ENCODE assay signal across 31 mouse cellular contexts in genomic region chr2:102638140-102638539, GRCm38 (mm10). TPM values are rescaled to one million over a fixed set of nuclear protein-coding genes. Genes with fewer than 3 reads are reported as not detected.
DNase-seq lines count a peak whose midpoint lies in the region; ATAC-seq and TF ChIP-seq lines count a peak whose summit lies in the region.
"Had no signal": no experiment of that assay in that cellular context is flagged by ENCODE, and none has a peak within 500 bp of the region (broad histone marks: within the 10 kb centered on the region; RNA-seq: fewer than 3 reads in every experiment).

No protein-coding gene starts in this region.

- H3K9ac ChIP-seq in forebrain, embryonic 14.5 days (ENCODE audit: low read length): no peak overlapping the region
- H3K9ac ChIP-seq in forebrain, postnatal 0 days: no peak overlapping the region
- no peak overlapping the region for H3K9ac ChIP-seq in liver, postnatal 0 days (replicated peaks)
- H3K9ac ChIP-seq in liver, embryonic 11.5 days (ENCODE audit: low read depth, low read length): no peak overlapping the region
- H3K9ac ChIP-seq: embryonic facial prominence, embryonic 12.5 days; forebrain, embryonic 12.5 days; heart, embryonic 15.5 days; liver, embryonic 13.5 days; lung, embryonic 14.5 days; midbrain, embryonic 13.5 days had no signal

- TF ChIP-seq CTCF in forebrain, postnatal 0 days (IDR thresholded peaks at IDR 0.05; ENCODE audit: low read depth): no peak
- no peak for TF ChIP-seq CTCF in liver, postnatal 0 days (IDR thresholded peaks at IDR 0.05; ENCODE audit: low read depth)
- TF ChIP-seq CTCF in cerebellum, adult 2 months (IDR thresholded peaks at IDR 0.05; ENCODE audit: borderline replicate concordance, insufficient read depth, low read depth, low read length): no peak

- peak; percentile 23 for DNase-seq in forebrain, embryonic 14.5 days (ENCODE audit: low spot score)
- no peak for DNase-seq in forebrain, postnatal 0 days
- DNase-seq in liver, postnatal 0 days: peak; percentile 25
- DNase-seq in liver, embryonic 11.5 days (ENCODE audit: low spot score): no peak
- DNase-seq in B cell, adult 2 months: peak; percentile 20 to 28
- no peak for DNase-seq in cerebellum, adult 2 months
- DNase-seq in embryo, embryonic 11 days: no peak
- DNase-seq: adrenal gland, adult 2 months; cerebellum, adult 18-20 months; gastrocnemius, postnatal 14 days; heart, adult 2 months; heart, postnatal 36 days; kidney, adult 9 months; kidney, postnatal 14 days; liver, embryonic 13.5 days; lung, embryonic 14.5 days; thymus, adult 2 months; thymus, postnatal 4 days had no signal

- no peak for ATAC-seq in forebrain, embryonic 14.5 days
- ATAC-seq in forebrain, postnatal 0 days: no peak
- no peak for ATAC-seq in liver, postnatal 0 days
- ATAC-seq in liver, embryonic 11.5 days (replicated peaks; ENCODE audit: low FRiP score): no peak
- peak; percentile 92 for ATAC-seq in megakaryocyte, adult 5-6 weeks (ENCODE audit: poor library complexity, severe bottlenecking)
- ATAC-seq: hindbrain, postnatal 0 days; intestine, embryonic 16.5 days; midbrain, embryonic 13.5 days; Patski had no signal

- no peaks in the 10 kb centered on the region for H3K36me3 ChIP-seq in forebrain, embryonic 14.5 days (ENCODE audit: control insufficient read depth, insufficient read depth, low read length)
- no peaks in the 10 kb centered on the region for H3K36me3 ChIP-seq in forebrain, postnatal 0 days (ENCODE audit: insufficient read depth)
- H3K36me3 ChIP-seq in liver, postnatal 0 days (replicated peaks; ENCODE audit: insufficient read depth, low read length): no peaks in the 10 kb centered on the region
- H3K36me3 ChIP-seq in liver, embryonic 11.5 days (ENCODE audit: control insufficient read depth, insufficient read depth, low read length): no peaks in the 10 kb centered on the region
- H3K36me3 ChIP-seq: embryonic facial prominence, embryonic 12.5 days; forebrain, embryonic 12.5 days; G1E; heart, embryonic 15.5 days; liver, embryonic 13.5 days; midbrain, embryonic 13.5 days had no signal

- 33% methylated on average over 5 of the region's 5 CpGs for WGBS in forebrain, embryonic 14.5 days
- WGBS in forebrain, postnatal 0 days: 31% methylated on average over 5 of the region's 5 CpGs
- 42% methylated on average over 5 of the region's 5 CpGs for WGBS in liver, postnatal 0 days (ENCODE audit: insufficient replicate concordance)
- WGBS in liver, embryonic 11.5 days: 54% methylated on average over 5 of the region's 5 CpGs
- WGBS in cerebellum, adult 2 months: 35% methylated on average over 5 of the region's 5 CpGs

- H3K4me2 ChIP-seq in forebrain, embryonic 14.5 days (ENCODE audit: low read length): no peak overlapping the region
- no peak overlapping the region for H3K4me2 ChIP-seq in forebrain, postnatal 0 days (ENCODE audit: low read depth)
- H3K4me2 ChIP-seq in liver, postnatal 0 days (ENCODE audit: low read depth, low read length): no peak overlapping the region; the same call in 1 of the 2 replicates
- H3K4me2 ChIP-seq in liver, embryonic 11.5 days: no peak overlapping the region
- H3K4me2 ChIP-seq: embryonic facial prominence, embryonic 12.5 days; forebrain, embryonic 12.5 days; heart, embryonic 15.5 days; liver, embryonic 13.5 days; lung, embryonic 14.5 days; midbrain, embryonic 13.5 days had no signal

- peaks cover 4% of the 10 kb centered on the region for H3K4me1 ChIP-seq in forebrain, embryonic 14.5 days (ENCODE audit: control insufficient read depth, insufficient read depth, low read length)
- H3K4me1 ChIP-seq in forebrain, postnatal 0 days (ENCODE audit: insufficient read depth): no peaks in the 10 kb centered on the region; the same call in 1 of the 2 replicates
- H3K4me1 ChIP-seq in liver, postnatal 0 days (ENCODE audit: insufficient read depth): no peaks in the 10 kb centered on the region
- H3K4me1 ChIP-seq in liver, embryonic 11.5 days (replicated peaks; ENCODE audit: control insufficient read depth, insufficient read depth, low read length): no peaks in the 10 kb centered on the region
- no peaks in the 10 kb centered on the region for H3K4me1 ChIP-seq in cerebellum, adult 2 months (ENCODE audit: control insufficient read depth, insufficient read depth, low read length)
- H3K4me1 ChIP-seq: forebrain, embryonic 12.5 days; heart, embryonic 15.5 days; liver, embryonic 13.5 days had no signal

- TF ChIP-seq POLR2A in cerebellum, adult 2 months (IDR thresholded peaks at IDR 0.05; ENCODE audit: borderline replicate concordance, insufficient read depth, low read length): no peak

- no peaks in the 10 kb centered on the region for H3K27me3 ChIP-seq in forebrain, embryonic 14.5 days (replicated peaks; ENCODE audit: control insufficient read depth, insufficient read depth, low read length)
- no peaks in the 10 kb centered on the region for H3K27me3 ChIP-seq in forebrain, postnatal 0 days (ENCODE audit: insufficient read depth, low read length)
- H3K27me3 ChIP-seq in liver, postnatal 0 days (ENCODE audit: insufficient read depth, low read length): no peaks in the 10 kb centered on the region
- no peaks in the 10 kb centered on the region for H3K27me3 ChIP-seq in liver, embryonic 11.5 days (replicated peaks; ENCODE audit: control insufficient read depth, insufficient read depth, low read length)
- H3K27me3 ChIP-seq in cerebellum, adult 2 months (ENCODE audit: control insufficient read depth, insufficient read depth, low read length): no peaks in the 10 kb centered on the region
- H3K27me3 ChIP-seq: embryonic facial prominence, embryonic 12.5 days; forebrain, embryonic 12.5 days; heart, embryonic 15.5 days; liver, embryonic 13.5 days; midbrain, embryonic 13.5 days had no signal

- no peak for TF ChIP-seq EP300 in liver, postnatal 0 days (IDR thresholded peaks at IDR 0.05; ENCODE audit: low read depth)

- H3K9me3 ChIP-seq in forebrain, embryonic 14.5 days (replicated peaks; ENCODE audit: control insufficient read depth, low read length): no peaks in the 10 kb centered on the region
- no peaks in the 10 kb centered on the region for H3K9me3 ChIP-seq in forebrain, postnatal 0 days (ENCODE audit: low read length)
- H3K9me3 ChIP-seq in liver, postnatal 0 days (ENCODE audit: low read length): no peaks in the 10 kb centered on the region
- H3K9me3 ChIP-seq in liver, embryonic 11.5 days (ENCODE audit: control insufficient read depth, low read length): no peaks in the 10 kb centered on the region
- H3K9me3 ChIP-seq: embryonic facial prominence, embryonic 12.5 days; forebrain, embryonic 12.5 days; G1E; heart, embryonic 15.5 days; liver, embryonic 13.5 days; midbrain, embryonic 13.5 days had no signal

- no peak overlapping the region for H3K4me3 ChIP-seq in forebrain, embryonic 14.5 days (ENCODE audit: low read depth, low read length)
- H3K4me3 ChIP-seq in forebrain, postnatal 0 days (ENCODE audit: low read depth, low read length): no peak overlapping the region
- no peak overlapping the region for H3K4me3 ChIP-seq in liver, postnatal 0 days (ENCODE audit: low read depth, low read length)
- H3K4me3 ChIP-seq in liver, embryonic 11.5 days (ENCODE audit: low read depth, low read length): no peak overlapping the region
- no peak overlapping the region for H3K4me3 ChIP-seq in cerebellum, adult 2 months (replicated peaks; ENCODE audit: insufficient read depth, low read depth, low read length)
- H3K4me3 ChIP-seq: embryonic facial prominence, embryonic 12.5 days; erythroblast, embryonic 14.5 days; forebrain, embryonic 12.5 days; heart, adult 2 months; heart, embryonic 15.5 days; liver, embryonic 13.5 days; midbrain, embryonic 13.5 days; myocyte had no signal

- H3K27ac ChIP-seq in forebrain, embryonic 14.5 days (ENCODE audit: low read depth, low read length): no peak overlapping the region
- H3K27ac ChIP-seq in forebrain, postnatal 0 days (ENCODE audit: low read depth, low read length): no peak overlapping the region
- H3K27ac ChIP-seq in liver, postnatal 0 days (ENCODE audit: low read depth): no peak overlapping the region
- no peak overlapping the region for H3K27ac ChIP-seq in liver, embryonic 11.5 days (ENCODE audit: low read depth, low read length)
- no peak overlapping the region for H3K27ac ChIP-seq in cerebellum, adult 2 months (ENCODE audit: insufficient read depth, low read length)
- H3K27ac ChIP-seq: embryonic facial prominence, embryonic 12.5 days; forebrain, embryonic 12.5 days; heart, adult 2 months; heart, embryonic 15.5 days; hindbrain, postnatal 0 days; liver, embryonic 13.5 days; midbrain, embryonic 13.5 days; stomach, postnatal 0 days had no signal

RNA-seq across cellular contexts. Expression of gene Slc1a2, which starts 20.3 kb away (rescaled TPM):
- polyA plus RNA-seq in forebrain, embryonic 14.5 days (2014; fragmentation: Nextera tagmentation; extraction: Ambion mirVana): 11.5 and 12.0 TPM in 2 replicates
- total RNA-seq in forebrain, postnatal 0 days (2014; rRNA removed): 77.1 and 82.0 TPM in 2 replicates
- polyA plus RNA-seq in forebrain, postnatal 0 days (2015; fragmentation: Nextera tagmentation; extraction: Ambion mirVana): 8.0 and 18.4 TPM in 2 replicates
- 0.74 and 1.1 TPM in 2 replicates for polyA plus RNA-seq in liver, postnatal 0 days (2015; fragmentation: Nextera tagmentation; extraction: Ambion mirVana)
- polyA plus RNA-seq in liver, embryonic 11.5 days (2014; fragmentation: Nextera tagmentation; extraction: Ambion mirVana): 0.23 and 0.43 TPM in 2 replicates
- total RNA-seq in megakaryocyte, adult 5-6 weeks (2015): not detected in 2 replicates
- total RNA-seq in megakaryocyte, adult 5-6 weeks (2017): 0.04 TPM in 1 of 2 replicates, not detected in the other
- 190 and 219 TPM in 2 replicates for polyA plus RNA-seq in cerebellum, adult 2 months (2012; rRNA removed)
- total RNA-seq: neutrophil, adult 5-6 weeks had no signal
- polyA plus RNA-seq: erythroblast, embryonic 14.5 days; G1E had no signal

Comparison
In these comparisons a context has a peak if more than half of its experiments do, and no peak if none do; other contexts are left out.
1. DNase-seq: peak in forebrain, embryonic 14.5 days (single experiment), liver, postnatal 0 days (single experiment) and B cell, adult 2 months (2 of 2); none in forebrain, postnatal 0 days (single experiment), liver, embryonic 11.5 days (single experiment), cerebellum, adult 2 months (0 of 2) and embryo, embryonic 11 days (single experiment).